Comparison of ENCODE assay signal across 8 mouse cellular contexts in genomic region chrX:59134928-59135361, GRCm38 (mm10).
A peak's percentile ranks its signal among the peaks of the same experiment; 100 is the strongest.
DNase-seq lines count a peak whose midpoint lies in the region; ATAC-seq lines count a peak whose summit lies in the region.

No protein-coding gene starts in this region.

- H3K9ac ChIP-seq in lung, embryonic 16.5 days (ENCODE audit: low read length) = no peak overlapping the region
- H3K9ac ChIP-seq in embryonic facial prominence, embryonic 12.5 days = no peak overlapping the region
- peak overlapping the region; percentile 66; the same call in 1 of the 2 replicates for H3K9ac ChIP-seq in heart, embryonic 15.5 days
- no peak overlapping the region for H3K9ac ChIP-seq in liver, embryonic 16.5 days (ENCODE audit: low read depth, low read length)

- H3K9me3 ChIP-seq in lung, embryonic 16.5 days (ENCODE audit: control insufficient read depth, low read length) = no peaks in the 10 kb centered on the region
- no peaks in the 10 kb centered on the region for H3K9me3 ChIP-seq in embryonic facial prominence, embryonic 12.5 days
- no peaks in the 10 kb centered on the region for H3K9me3 ChIP-seq in heart, embryonic 15.5 days (replicated peaks)
- H3K9me3 ChIP-seq in liver, embryonic 16.5 days (replicated peaks; ENCODE audit: control insufficient read depth, low read length) = no peaks in the 10 kb centered on the region

- H3K4me1 ChIP-seq in lung, embryonic 16.5 days (replicated peaks; ENCODE audit: control insufficient read depth, insufficient read depth, low read length) = no peaks in the 10 kb centered on the region
- H3K4me1 ChIP-seq in embryonic facial prominence, embryonic 12.5 days = no peaks in the 10 kb centered on the region
- H3K4me1 ChIP-seq in heart, embryonic 15.5 days (replicated peaks) = no peaks in the 10 kb centered on the region
- no peaks in the 10 kb centered on the region for H3K4me1 ChIP-seq in liver, embryonic 16.5 days (ENCODE audit: control insufficient read depth, low read depth, low read length)

- WGBS in lung, embryonic 16.5 days = 5% methylated on average over 7 of the region's 8 CpGs
- WGBS in embryonic facial prominence, embryonic 12.5 days = 14% methylated on average over 8 of the region's 8 CpGs
- 20% methylated on average over 8 of the region's 8 CpGs for WGBS in heart, embryonic 15.5 days
- WGBS in liver, embryonic 16.5 days (ENCODE audit: insufficient replicate concordance) = 10% methylated on average over 7 of the region's 8 CpGs

- peak overlapping the region; percentile 52 for H3K4me3 ChIP-seq in lung, embryonic 16.5 days (ENCODE audit: low read length)
- H3K4me3 ChIP-seq in embryonic facial prominence, embryonic 12.5 days = peak overlapping the region; percentile 53
- H3K4me3 ChIP-seq in heart, embryonic 15.5 days = peak overlapping the region; percentile 64
- peak overlapping the region; percentile 49 for H3K4me3 ChIP-seq in liver, embryonic 16.5 days (ENCODE audit: low read depth, low read length)

- H3K27me3 ChIP-seq in lung, embryonic 16.5 days (ENCODE audit: control insufficient read depth, insufficient read depth, low read depth, low read length) = peaks cover 8% of the 10 kb centered on the region
- peaks cover 12% of the 10 kb centered on the region; the same call in 1 of the 2 replicates for H3K27me3 ChIP-seq in embryonic facial prominence, embryonic 12.5 days
- no peaks in the 10 kb centered on the region; the same call in 1 of the 2 replicates for H3K27me3 ChIP-seq in heart, embryonic 15.5 days
- H3K27me3 ChIP-seq in liver, embryonic 16.5 days (ENCODE audit: control insufficient read depth, insufficient read depth, low read depth, low read length) = peaks cover 17% of the 10 kb centered on the region

- H3K27ac ChIP-seq in lung, embryonic 16.5 days (ENCODE audit: low read length) = no peak overlapping the region
- no peak overlapping the region for H3K27ac ChIP-seq in embryonic facial prominence, embryonic 12.5 days
- peak overlapping the region; percentile 74 for H3K27ac ChIP-seq in heart, embryonic 15.5 days
- no peak overlapping the region for H3K27ac ChIP-seq in liver, embryonic 16.5 days (ENCODE audit: low read length)

- H3K4me2 ChIP-seq in lung, embryonic 16.5 days (ENCODE audit: low read depth, low read length) = peak overlapping the region; percentile 70
- peak overlapping the region; percentile 63 for H3K4me2 ChIP-seq in embryonic facial prominence, embryonic 12.5 days (replicated peaks)
- peak overlapping the region; percentile 75 for H3K4me2 ChIP-seq in heart, embryonic 15.5 days
- H3K4me2 ChIP-seq in liver, embryonic 16.5 days (ENCODE audit: low read depth, low read length) = peak overlapping the region; percentile 47; the same call in 1 of the 2 replicates

- no peak for DNase-seq in lung, postnatal 14 days
- peak; percentile 3 to 32 for DNase-seq in kidney, postnatal 25 days
- peak; percentile 79 for DNase-seq in retina, embryonic 14.5 days (ENCODE audit: low spot score)
- peak; percentile 10 for DNase-seq in yolk sac, embryonic 10.5 days (ENCODE audit: low spot score)

- ATAC-seq in lung, embryonic 16.5 days (ENCODE audit: low read depth) = peak; percentile 75
- ATAC-seq in embryonic facial prominence, embryonic 12.5 days (ENCODE audit: insufficient number of reproducible peaks, insufficient read depth, low FRiP score, low TSS enrichment) = peak; percentile 84
- ATAC-seq in heart, embryonic 15.5 days (replicated peaks; ENCODE audit: insufficient number of reproducible peaks, insufficient read depth, low FRiP score, low read depth) = peak; percentile 67; the same call in 1 of the 2 replicates
- 0 out of 2 replicates have a peak, but pooled peaks have one; percentile 32 for ATAC-seq in liver, embryonic 16.5 days (ENCODE audit: low read depth)

- no peaks in the 10 kb centered on the region for H3K36me3 ChIP-seq in lung, embryonic 16.5 days (ENCODE audit: control insufficient read depth, insufficient read depth, low read length)
- H3K36me3 ChIP-seq in embryonic facial prominence, embryonic 12.5 days = no peaks in the 10 kb centered on the region
- H3K36me3 ChIP-seq in heart, embryonic 15.5 days = no peaks in the 10 kb centered on the region
- no peaks in the 10 kb centered on the region for H3K36me3 ChIP-seq in liver, embryonic 16.5 days (ENCODE audit: control insufficient read depth, insufficient read depth)

Comparison
In these comparisons a context has a peak if more than half of its experiments do, and no peak if none do; other contexts are left out.
1. ATAC-seq: peak in every context shown above with its lines; median percentile 84 in embryonic facial prominence, embryonic 12.5 days; 75 in lung, embryonic 16.5 days; 67 in heart, embryonic 15.5 days; 32 in liver, embryonic 16.5 days.